Mouse (Mus musculus): ENCODE data around the gene Adcy2. TPM values are rescaled to one million over a fixed set of nuclear protein-coding genes. Genes with fewer than 3 reads are reported as not detected.

The Adcy2 gene
- total RNA-seq (2021): 10 to 100 TPM; 27.6 to 46.7 TPM
- long read RNA-seq, experiment 1, full-length matches to known transcripts: 51 of 68 reads
- long read RNA-seq, experiment 1, partial matches to known transcripts: 2 of 68 reads
- long read RNA-seq, experiment 1, other reads (novel, unspliced or antisense): 15 of 68 reads
- long read RNA-seq, experiment 2, full-length matches to known transcripts: 95 of 129 reads
- long read RNA-seq, experiment 2, partial matches to known transcripts: 5 of 129 reads
- long read RNA-seq, experiment 2, other reads (novel, unspliced or antisense): 29 of 129 reads

DNA sequence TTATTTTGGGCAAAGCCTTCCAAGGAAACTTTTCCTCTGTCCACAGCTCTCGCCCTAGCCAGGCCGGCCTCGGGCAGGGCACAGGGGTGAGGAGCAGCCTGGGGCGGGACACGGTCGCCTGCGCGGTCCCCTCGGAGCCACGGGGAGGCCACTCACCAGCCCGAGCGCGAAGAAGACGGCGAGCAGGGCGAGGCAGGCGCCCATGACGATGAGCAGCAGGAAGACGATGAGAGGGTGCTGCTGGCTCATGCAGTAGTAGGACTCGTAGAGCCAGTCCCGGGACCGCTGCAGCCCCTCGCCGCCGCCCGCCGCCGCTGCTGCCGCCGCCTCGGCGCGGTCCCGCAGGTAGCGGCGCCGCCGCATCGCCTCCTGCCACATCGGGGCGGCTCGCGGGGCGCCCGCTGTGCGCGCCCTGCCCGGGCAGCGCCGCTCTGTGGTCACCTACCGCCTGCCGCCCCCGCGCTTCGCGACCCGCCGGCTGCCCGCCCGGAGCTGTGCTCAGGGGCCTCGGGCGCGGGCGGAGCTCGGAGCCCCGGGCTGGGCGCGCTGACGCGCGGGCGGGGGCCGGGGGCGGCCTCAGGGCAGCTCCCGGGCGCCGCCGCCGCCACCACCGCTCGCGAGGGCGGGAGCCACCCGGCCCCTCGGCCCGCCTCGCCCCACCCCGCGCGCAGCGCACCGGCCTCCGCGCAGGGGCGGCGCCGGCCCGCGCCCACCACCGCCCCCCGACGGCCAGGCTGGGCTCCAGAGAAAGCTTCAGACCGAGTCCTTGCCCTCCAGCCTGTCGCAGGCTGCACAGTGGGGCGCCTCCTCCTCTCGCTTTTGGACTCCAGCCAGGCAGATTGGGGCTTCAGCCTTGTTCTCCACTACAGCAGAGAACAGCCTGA is at the start of gene Adcy2:
Gene Adcy2, minus strand, starts transcription at position 624 of the 884 bp plus-strand sequence.
- peak; percentile 66 for DNase-seq

DNA sequence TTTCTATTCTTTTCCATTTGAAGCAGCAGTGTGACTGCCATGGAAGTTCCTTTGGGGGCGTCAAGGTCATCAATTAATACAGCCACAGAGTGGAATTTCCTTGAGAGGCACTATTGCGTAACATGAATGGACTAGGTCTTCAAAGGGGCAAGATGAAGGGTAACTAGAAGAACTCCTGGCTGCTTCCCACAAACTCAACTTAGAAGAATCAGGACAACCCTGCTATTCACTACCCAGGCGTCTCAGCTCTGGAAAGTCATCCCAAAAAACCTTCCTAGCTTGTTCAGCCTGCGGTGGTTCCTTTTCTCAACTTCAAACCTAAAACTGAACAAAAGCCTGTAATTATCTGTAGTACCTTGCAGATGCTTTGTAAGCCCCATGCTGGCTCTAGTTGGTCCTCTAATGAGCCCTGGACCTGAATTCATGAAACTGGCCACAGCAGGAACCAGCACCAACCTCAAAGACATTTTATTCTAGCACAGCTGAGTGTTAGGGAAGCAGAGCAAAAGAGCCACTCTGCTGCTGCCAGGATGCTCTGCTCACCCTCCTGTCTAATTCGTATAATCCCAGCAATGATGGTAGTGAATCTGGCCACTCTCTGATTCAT is 37.8 kb upstream of the Adcy2 start:
- no peak for DNase-seq

- no peak for DNase-seq
Measured at GRCm38 (mm10) chr13:69034621-69035020, 35.3 kb upstream of the Adcy2 start.

DNA sequence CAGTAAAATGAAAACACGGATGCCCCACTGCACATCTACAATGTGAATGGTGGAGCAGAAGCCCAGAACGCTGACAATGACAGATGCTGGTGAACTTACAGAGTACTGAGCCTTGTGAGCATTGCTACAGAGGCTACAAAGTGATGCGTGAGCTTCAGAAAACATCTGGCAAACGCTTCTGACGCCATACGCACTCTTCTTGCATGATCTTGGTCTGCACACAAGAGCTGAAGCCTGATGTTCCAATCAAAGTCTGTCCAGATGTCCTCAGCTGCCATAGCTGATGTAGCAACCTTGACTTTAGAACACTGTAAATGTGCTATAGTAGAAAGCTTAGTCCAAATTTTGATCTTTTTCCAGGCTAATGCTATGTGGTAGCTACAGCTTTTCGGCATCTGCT is 34.2 kb upstream of the Adcy2 start:
- no peak for DNase-seq

GRCm38 (mm10) chr13:69029078-69029757 is 29.9 kb upstream of the Adcy2 start:
- DNase-seq: no peak

- no peak for DNase-seq
Measured at GRCm38 (mm10) chr13:69024964-69025363, 25.6 kb upstream of the Adcy2 start.

DNA sequence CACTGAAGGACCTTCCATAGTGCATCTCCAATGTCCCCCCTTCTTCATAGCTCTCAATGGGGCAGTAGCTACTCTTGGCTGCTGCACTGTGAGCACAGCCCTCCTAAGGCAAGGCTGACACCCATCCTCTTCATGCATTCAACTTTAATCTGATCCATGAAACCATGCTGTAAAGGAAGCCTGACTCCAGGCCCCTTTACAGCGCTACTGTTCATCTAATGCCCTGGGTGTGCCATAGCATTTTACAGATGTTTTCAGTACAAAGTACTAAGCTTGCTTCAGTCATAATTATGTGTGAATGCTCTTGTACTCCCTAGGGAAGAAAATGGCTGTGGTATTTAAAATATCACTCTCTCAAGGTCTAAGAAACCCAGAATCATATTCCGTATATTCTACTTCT is 23.9 kb upstream of the Adcy2 start:
- no peak for DNase-seq

DNA sequence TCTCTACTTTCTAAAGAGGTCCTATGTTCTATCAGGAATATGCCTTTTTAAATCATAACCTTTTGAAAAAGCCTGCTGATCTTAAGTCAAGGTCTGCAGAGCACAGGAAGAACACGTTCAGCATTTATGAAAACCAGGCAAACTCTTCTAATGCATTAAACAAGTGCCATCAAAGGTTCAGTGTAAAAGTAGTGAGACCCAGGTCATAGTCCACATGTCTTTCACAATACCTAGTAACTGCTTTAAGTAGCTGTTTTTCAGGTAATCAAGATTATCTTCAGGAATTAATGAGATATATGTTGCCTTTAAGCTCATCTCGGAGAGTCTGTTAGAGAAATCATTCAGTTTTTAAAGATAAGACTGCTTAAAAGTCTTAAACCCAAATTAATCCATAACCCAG is 21.2 kb upstream of the Adcy2 start:
- DNase-seq: no peak

- no peak for DNase-seq
Measured at GRCm38 (mm10) chr13:69006915-69007314, 7.6 kb upstream of the Adcy2 start.

DNA sequence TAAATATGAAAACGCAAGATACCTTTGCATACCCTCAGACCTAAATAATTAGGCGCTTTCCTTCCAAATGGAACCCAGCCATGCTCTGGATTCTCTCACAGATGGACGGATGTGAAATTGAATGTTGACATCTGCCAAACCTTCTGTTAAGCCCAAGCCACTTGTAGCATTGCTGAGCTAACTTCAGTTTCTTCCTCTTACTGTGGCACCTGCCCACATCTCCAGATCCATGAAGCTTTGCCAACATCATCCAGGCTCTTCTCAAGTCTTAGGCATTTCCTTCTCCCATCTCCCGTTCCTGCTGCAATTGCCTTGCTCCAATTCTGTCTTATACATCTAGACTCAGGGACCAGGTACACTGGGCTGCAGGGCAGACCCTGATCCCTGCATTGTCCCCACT is 6.8 kb upstream of the Adcy2 start:
- DNase-seq: no peak

GRCm38 (mm10) chr13:69004406-69004805 is 5.1 kb upstream of the Adcy2 start:
- DNase-seq: no peak

- DNase-seq: no peak
Measured at GRCm38 (mm10) chr13:69002631-69003030, 3.3 kb upstream of the Adcy2 start.

- peak; percentile 49 for DNase-seq
Measured at GRCm38 (mm10) chr13:69002173-69002572, 2.8 kb upstream of the Adcy2 start.

- DNase-seq: no peak
Measured at GRCm38 (mm10) chr13:68999826-69000225, 485 bp upstream of the Adcy2 start.

GRCm38 (mm10) chr13:68998558-68998917 is 803 bp downstream of the Adcy2 start:
- peak; percentile 46 for DNase-seq

DNA sequence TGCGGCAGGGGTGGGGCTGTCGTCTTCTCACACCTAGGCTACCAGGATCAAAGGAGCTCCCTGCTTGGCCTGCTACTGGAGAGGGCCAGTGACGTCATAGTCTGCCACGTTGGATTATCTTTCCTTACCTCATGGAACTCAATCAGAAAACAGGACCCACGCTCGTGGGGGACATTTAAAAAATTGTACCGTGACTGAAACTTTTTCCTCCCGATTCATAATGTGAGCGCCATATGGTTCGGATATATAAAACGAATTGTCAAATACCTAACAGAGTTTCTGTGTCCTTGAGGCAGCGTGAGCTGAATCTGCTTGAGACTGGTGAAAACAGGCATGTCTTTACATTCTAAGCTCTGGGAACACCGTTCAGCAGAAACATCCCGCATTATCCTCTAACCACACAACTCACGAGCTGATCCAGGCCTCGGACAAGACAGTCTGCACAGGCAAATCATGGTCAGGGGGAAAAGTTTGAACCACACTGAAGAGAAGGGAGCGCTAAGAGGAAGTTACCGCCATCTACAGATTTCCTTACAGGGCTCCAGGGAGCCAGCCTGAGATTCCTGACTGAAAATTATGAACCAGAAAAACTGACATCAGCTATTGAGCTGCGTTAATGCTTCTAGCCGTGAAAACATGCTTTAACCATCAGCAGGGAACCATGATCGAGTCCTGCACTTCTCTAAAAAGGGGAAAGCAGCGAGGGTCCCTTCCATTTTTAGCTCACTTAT is 1.4 kb downstream of the Adcy2 start:
- peak; percentile 20 for DNase-seq

DNA sequence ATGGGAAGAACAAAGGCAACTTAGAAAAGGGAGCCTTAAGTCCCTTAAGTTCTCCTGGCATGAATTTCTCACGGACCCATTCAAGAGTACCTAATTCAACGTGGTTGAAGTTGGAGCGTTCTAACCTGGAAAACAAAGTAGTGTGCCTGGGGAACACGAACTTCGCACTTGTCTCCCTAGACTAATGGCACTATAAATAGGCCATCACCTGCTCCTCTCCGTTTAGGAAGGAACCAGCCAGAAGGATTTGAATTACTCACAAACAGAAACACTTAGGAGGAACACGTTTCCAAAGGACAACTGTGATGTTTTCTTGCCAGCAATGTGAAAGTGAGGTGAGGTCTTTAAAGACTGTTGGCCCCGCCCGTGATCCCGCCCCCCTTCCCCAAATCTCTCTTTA is 2.0 kb downstream of the Adcy2 start:
- no peak for DNase-seq

GRCm38 (mm10) chr13:68996661-68997060 is 2.7 kb downstream of the Adcy2 start:
- no peak for DNase-seq

- peak; percentile 27 for DNase-seq
Measured at GRCm38 (mm10) chr13:68985789-68986188, 13.6 kb downstream of the Adcy2 start.

DNA sequence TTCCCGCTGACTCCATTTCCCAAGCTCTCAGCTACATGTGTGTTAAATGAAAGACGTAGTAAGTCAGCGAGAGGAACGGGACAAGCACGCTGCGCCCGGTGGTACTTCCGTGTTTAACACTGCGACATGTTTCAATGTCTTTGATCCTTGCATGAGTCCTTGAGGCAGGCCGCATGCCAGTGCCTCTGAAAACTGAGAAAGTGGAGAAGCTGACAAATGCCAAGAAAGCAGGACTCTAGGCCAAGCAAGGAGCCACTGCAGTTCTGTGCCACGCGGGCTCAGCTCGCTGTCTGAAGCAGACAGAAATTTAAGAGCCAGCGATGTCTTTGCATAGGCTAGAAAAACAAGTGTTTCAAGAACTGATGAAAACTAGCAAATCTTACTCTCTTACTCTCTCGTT is 15.3 kb downstream of the Adcy2 start:
- peak; percentile 29 for DNase-seq

DNA sequence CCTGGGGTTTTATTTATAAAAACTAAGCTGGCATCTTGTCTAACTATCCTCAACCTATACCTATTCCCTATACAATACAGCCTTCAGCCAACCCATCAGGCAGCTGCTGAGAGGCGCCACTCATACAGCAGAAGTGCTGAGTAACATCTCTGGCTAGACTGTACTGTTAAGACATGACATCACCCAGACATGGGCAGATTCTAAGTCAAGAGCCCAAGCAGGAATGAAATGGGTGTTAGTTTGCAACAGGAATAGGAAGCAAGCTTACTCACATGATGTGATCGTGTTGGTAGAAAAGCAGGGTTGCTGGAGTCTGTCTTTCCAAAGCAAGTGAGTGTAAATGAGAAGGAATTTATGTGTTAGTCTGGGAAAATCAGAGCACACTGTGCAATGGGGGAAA is 18.3 kb downstream of the Adcy2 start:
- no peak for DNase-seq

GRCm38 (mm10) chr13:68973143-68973542 is 26.2 kb downstream of the Adcy2 start:
- DNase-seq: no peak

Data from gastrocnemius, postnatal 10 days (tissue).